Mouse (Mus musculus) fibroblast of lung, adult 2 months (primary cell): ENCODE measurements around the gene Prss47.

ENCODE experiments used
- DNase-seq: peaks from one replicate; pipeline ENCODE4 v3.0.0-alpha.2; 2011; ENCODE audit warnings: low read depth

The Prss47 gene

DNA sequence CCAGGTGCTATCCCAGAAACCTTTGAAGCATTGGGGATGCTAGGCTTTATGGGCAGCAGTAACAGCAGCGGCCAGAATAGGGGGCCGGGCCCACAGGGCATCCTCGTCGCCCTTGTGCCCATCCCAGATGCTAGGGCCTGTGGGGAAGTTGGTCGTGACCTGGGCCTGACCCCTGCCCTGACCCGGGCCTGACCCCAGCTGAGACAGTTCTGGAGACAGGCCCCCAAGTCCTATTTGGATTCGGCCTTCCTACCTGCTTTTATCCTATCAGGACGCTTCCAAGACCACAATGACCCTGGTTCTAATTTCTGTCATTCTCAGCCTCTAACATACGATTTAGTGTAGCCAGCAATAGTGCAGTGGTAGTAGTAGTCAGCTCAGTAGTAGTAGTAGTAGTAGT is at the start of gene Prss47:
Prss47 (minus strand) TSS at position 101 of the 400 bp plus-strand sequence.
- DNase-seq: no peak

DNA sequence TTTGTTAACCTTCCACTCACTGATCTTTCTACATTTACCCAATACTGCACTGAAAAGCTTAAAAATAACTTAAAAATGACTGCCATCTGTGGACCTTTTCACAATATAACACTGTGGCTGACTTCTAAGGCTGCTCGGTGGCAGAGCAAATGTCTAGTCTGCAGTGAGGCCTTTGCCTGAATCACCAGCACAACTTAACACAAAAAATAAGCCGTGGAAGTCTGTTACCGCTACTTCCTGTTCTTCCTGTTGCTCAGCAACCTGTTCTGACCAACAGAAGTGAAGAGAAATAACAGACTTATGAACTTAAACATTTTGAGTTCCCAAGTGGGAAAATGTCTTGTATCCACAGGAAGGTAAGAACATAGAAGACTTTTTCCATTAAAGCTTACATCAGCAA is 48.7 kb upstream of the Prss47 start:
- no peak for DNase-seq

DNA sequence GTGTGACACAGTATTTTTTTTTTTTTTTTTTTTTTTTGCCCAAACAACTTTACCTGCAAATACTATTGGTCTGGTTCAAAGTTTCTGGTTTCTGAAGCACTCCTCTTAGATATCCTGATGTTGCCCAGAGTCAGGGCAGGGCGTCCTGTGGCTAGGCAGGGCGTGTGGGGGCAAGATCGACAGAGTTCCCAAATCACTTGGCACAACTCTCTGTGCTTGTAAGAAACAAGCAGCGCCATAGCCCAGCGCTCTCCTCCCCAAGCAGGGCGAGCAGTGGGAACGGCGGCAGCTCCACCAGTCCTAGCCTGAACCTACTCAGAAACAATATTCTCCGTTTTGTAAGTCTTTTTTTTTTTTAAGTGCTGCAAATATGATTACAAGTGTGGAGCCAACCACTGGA is 48.1 kb upstream of the Prss47 start:
- DNase-seq: no peak

DNA sequence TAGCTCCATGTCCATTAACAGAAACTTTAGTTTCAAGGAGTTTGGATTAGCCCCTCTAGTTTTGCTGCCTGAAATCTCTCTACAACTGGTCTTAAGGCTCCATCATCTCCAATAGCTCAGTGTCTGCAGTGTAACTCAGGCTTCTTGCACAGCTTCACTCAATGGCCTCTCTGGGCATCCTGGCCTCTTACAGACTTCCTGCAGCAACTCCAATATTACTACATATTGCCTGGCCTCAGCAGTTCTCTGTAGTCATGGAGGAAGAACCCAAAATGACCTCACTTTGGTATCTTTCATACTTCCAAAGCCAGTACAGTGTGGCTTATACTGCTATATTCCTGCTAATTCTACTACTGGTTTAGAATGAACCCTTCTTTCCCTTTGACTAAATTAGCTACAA is 44.5 kb upstream of the Prss47 start:
- no peak for DNase-seq

DNA sequence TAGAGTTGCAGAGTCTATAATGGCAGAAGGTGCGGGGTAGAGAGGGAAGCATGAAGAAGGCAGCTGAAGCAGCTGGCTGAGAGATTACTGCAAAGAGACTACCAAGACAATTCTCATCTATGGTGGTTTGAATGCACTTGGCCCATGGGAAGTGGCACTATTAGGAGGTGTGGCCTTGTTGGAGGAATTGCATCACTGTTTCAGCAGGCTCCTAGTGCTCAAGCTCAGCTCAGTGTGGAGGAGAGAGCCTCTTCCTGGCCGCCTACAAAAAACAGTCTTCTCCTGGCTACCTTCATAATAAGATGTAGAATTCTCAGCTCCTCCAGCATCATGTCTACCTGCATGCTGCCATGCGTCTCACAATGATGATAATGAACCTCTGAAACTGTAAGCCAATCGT is 43.4 kb upstream of the Prss47 start:
- no peak for DNase-seq

DNA sequence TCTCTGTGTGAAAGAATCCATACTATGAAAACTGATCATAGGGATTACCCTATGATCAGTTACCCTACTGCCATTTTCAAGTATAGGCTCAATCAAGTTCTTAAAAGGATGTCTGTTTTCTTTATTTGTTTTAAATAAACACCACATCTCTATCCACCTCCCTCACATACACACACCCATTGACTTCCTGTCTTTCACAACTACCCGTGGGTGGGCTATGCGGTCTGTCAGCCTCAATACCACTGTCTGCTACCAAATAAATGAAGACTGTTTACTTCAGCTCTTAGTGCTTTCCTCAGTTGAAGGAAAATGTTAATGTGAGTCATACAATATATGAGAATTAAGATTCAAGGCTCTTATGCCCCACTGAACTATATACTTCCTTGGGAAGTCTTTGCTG is 17.4 kb upstream of the Prss47 start:
- no peak for DNase-seq

DNA sequence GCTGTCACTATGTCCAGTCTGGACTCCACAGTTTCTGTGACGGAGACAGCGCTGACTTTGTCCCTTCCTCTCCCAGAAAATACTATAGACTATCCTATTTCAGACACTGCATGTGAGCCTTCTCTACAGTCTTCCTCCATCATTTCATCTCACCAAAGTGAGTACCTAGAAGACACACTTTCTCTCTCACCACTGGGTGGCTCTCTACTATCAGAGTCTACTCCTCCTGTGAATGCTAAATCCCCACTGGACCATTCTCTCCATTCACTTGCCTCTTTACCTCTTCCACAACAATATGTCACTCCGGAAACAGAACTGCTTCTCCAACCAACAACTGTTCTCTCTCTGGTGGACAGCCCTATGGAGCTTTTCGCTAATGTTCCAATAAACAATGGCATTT is 17.5 kb downstream of the Prss47 start:
- DNase-seq: peak; percentile 2

DNA sequence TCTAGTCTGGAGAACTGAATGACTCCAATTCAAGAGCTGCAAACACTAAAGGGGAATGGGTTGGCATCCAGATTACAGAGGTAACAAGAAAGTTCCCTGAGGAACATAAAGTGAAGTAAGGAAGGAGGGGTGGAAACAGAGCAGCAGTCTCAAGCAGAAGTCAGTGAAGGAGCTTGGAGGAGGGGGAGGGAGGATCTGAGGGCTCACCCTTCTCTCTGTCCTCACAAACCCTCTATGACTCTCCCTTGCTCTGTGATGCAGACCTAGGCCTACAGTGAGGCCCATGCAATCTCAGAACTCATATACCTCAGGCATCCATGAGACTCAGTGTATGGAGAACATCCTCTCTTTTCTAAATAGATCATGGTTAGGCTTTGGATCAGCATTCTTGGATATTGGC is 19.8 kb downstream of the Prss47 start, which contains the start of gene Spata31d1c:
Spata31d1c (plus strand) TSS at position 301 of the 400 bp plus-strand sequence.
- DNase-seq: no peak

DNA sequence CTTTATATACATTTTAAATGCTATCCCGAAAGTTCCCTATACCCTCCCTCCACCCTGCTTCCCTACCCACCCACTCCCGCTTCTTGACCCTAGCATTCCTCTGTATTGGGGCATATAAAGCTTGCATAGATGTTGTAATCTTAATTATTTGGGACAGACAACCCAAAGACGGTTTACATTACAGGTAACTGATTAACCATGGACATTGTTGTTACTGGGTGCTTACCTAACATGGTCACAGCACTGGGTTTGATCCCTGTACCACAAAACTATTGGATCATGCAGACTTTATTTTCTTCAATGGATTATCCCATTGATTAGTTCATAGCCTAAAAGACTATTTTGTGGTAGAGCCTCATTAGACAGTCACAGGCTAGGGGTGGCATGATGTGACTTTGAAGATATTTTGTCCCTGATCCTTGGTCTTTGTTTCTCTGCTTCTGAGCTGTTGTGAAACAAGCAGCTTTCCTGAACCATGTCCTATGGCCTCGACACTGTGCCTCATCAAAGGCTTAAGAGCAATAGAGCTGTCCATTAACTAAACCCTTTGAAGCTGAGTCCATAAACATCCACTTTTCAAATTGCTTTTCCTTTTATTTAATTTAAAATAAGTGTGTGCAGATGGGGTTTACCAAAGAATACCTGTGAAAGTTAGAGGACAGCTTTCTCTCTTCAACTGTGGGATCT is 41.4 kb downstream of the Prss47 start:
- no peak for DNase-seq

DNA sequence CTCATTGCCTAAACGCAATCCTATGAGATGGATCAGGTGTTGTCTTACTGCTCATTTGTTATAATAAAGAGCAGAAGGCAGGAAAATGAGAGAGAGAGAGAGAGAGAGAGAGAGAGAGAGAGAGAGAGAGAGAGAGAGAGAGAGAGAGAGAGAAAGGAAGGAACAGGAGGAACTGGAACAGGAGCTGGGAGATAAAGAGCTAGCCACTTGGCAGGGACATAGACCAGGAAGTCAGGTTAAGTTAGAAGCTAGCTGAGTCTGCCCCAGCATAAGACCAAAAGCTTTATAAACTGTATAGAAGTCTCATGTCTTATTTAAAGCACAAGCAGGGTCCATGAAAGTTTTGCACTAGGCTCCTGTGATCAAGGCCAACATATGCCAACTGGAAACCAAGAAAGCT is 44.6 kb downstream of the Prss47 start:
- no peak for DNase-seq

DNA sequence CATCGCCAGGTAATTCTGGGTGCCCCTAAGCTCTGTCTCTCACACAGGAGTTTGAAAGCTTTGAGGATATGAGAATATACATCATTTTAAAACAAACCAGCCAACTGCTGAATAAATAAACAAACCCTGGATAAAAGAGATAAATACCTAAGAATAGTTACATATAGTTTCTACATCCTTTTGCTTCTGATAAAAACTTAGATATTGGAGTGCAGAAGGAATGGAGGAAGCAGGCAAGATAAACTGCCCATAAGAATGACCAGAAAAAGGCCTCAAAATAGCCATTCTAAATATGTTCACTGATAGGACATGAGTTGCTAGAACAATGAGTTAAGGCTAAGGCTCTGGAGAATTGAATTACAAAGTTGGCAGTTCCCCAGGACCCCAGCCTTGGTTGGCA is 45.8 kb downstream of the Prss47 start:
- no peak for DNase-seq

DNA sequence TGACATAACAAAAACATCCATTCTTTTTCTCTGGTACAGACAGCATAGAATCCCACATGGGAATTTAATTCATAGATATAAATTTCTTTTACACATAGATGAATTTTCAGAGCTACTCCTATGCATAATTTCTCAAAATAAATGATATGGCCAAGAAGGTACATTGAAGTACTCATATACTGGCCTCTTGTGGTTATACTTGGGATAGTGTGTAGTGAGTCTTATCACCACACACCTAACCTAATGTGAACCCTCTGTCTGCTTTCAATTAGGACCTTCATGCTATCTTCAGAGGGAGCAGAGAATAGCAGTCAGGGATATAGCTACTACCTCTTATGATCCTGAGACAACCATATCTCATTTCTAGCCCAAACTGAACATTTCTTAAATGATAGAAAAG is 47.1 kb downstream of the Prss47 start:
- DNase-seq: no peak
